Mouse (Mus musculus): ENCODE results near the gene Styxl1.

Styxl1 gene

GRCm38 (mm10) chr5:135764971-135765370 lies 13.2 kb downstream of the Styxl1 start:
- no peak for DNase-seq (ENCODE audit: low read depth, low spot score)

DNA sequence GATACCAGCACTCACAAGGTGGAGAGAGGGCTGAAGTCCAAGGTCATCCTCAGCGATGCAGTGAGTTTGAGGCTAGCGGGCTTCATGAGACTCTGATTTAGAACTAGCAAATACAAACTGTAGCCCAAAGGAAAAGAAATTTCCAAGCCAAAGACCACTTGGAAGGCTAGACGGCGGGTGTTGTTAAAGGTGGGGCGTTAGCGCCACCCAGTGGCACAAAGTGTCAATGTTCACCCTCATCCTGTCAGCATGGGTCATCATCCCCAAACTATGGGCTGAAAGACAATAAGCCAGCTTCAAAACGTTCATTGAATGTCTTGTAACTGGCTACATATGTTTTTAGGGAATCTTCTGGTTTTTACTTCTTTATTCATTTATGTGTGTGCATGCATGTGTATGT lies 14.7 kb downstream of the Styxl1 start:
- DNase-seq (ENCODE audit: low read depth, low spot score), result peak; percentile 74

DNA sequence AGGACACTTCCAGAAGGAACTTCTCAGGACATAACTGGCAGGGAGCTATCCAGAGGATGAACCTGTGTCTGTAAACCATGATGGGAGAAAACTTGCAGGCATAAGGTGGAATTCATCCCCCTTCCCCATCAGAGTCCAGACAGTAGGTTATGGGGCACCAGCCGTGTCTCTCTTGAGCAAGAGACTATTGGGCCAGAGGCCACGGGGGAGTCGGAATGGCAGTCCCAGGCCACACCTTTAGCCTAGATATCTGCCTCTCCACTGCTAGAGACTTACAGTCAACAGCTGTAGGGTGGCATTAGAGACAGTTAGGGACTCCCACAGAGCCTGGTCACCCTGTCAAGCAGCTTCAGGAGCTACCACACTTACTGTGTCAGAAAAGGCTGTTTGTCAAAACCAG lies 16.3 kb downstream of the Styxl1 start:
- DNase-seq (ENCODE audit: low read depth, low spot score), result no peak

DNA sequence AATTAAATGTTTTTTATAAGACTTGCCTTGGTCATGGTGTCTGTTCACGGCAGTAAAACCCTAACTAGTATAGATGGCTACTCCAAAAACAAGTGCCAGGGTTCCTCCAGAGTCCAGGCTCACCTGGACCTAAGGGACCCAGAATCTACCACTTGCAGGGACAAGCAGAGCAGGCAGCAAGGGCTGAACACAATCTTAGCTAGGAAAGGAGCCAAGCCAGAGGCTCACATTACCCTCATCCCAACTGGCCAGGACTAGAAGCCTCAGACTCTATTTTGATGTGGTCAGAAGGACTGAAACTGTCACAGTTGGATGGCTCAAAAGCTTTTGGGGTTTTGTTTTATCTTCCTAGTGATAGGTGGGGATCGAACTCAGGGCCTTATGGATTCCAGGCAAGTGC lies 26.6 kb downstream of the Styxl1 start:
- DNase-seq (ENCODE audit: low read depth, low spot score), result no peak

GRCm38 (mm10) chr5:135751041-135751440 lies 27.1 kb downstream of the Styxl1 start:
- DNase-seq (ENCODE audit: low read depth, low spot score), result no peak

- no peak for DNase-seq (ENCODE audit: low read depth, low spot score)
Observed at GRCm38 (mm10) chr5:135744742-135745141, 33.4 kb downstream of the Styxl1 start.

DNA sequence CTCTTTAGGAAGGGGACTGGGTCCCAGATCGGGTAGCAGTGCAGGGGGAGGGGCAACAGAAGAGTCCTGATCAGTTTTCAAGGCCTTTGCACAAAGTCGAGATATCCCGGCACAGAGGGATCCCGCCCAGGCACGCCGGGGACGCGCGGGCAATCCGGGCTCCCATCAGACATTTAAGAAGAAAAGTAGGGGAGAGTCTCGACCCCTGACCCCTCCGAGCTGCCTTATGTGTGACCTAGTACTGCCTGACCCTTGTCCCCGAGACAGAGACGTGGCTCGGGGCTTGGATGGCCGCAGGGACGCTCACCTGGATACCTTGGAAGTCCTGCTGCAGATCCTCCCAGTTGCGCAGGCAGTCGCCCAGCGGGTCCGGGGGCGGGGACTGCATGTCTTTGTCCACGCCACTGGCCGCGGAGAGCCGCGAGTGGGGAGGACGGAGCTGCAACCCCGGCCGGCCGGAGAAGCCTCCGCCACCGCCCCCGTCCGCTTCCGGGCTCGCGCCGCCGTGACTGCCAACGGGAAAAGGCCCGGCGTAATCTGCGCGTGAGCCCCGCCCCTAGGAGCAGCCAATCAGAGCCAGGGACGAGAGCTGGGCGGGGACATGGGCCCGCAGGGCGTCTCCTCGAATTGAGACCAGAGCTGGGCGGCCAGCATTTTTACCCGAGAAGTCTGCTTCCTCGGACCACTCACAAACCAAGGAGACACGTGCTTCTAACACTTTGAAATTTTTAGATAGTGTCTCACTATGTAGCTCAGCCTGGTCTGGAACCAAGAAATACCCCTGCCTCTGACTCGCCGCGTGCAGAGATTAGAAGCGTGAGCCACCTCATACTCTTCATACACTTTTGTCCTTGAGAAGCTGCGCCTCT lies 34.2 kb downstream of the Styxl1 start, which contains the start of gene Tmem120a:
Tmem120a (minus strand) TSS at position 708 of the 869 bp plus-strand sequence.
- peak; percentile 95 for DNase-seq (ENCODE audit: low read depth, low spot score)

- DNase-seq (ENCODE audit: low read depth, low spot score), result peak; percentile 54
Observed at GRCm38 (mm10) chr5:135742941-135743740, 35.0 kb downstream of the Styxl1 start.

- no peak for DNase-seq (ENCODE audit: low read depth, low spot score)
Observed at GRCm38 (mm10) chr5:135742156-135742555, 36.0 kb downstream of the Styxl1 start.

GRCm38 (mm10) chr5:135738266-135738665 lies 39.9 kb downstream of the Styxl1 start:
- DNase-seq (ENCODE audit: low read depth, low spot score), result no peak

DNA sequence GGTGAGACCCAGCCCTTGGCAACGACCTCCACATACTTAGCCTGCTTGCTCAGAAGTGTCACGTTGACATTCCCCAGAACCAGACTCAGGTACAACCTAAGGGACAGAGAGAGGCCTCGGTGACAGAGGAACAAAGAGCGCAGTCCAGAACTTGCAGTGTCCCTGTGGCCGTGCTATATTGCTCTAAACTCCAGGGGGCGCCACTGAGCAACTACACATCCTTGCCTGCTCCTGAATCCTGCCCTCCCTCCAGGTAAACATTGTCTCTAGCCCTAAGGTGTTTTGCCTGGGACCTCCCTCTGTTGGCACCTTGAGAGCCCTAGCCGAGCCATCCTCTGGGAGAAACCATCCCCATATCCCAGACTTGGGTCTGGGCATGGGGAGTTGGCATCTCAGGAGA lies 41.0 kb downstream of the Styxl1 start:
- peak; percentile 20 for DNase-seq (ENCODE audit: low read depth, low spot score)

GRCm38 (mm10) chr5:135736544-135736943 lies 41.6 kb downstream of the Styxl1 start:
- no peak for DNase-seq (ENCODE audit: low read depth, low spot score)

- no peak for DNase-seq (ENCODE audit: low read depth, low spot score)
Observed at GRCm38 (mm10) chr5:135735741-135736140, 42.4 kb downstream of the Styxl1 start.

- DNase-seq (ENCODE audit: low read depth, low spot score), result no peak
Observed at GRCm38 (mm10) chr5:135734057-135734680, 44.0 kb downstream of the Styxl1 start.

- no peak for DNase-seq (ENCODE audit: low read depth, low spot score)
Observed at GRCm38 (mm10) chr5:135733071-135733470, 45.1 kb downstream of the Styxl1 start.

DNA sequence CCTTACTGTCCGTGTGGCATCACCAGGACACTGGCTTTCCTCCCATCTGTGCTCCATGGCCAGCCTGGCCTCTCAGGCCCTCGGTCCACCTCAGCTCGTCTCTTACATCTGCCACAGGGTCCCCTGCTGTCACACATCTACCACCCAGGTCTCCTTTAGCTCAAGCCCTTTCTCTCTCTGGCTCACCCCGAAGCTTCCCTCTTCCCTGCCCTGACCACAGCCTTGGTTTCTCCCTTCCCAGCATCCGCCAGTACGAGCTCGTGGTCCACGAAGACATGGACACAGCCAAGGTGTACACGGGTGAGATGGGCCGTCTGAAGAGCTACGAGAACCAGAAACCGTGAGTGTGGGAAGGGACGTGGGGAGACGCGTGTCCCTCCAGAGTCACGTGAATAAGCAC lies 46.9 kb downstream of the Styxl1 start:
- no peak for DNase-seq (ENCODE audit: low read depth, low spot score)

GRCm38 (mm10) chr5:135730916-135731315 lies 47.3 kb downstream of the Styxl1 start:
- no peak for DNase-seq (ENCODE audit: low read depth, low spot score)

- peak; percentile 52 for DNase-seq (ENCODE audit: low read depth, low spot score)
Observed at GRCm38 (mm10) chr5:135730278-135730677, 47.9 kb downstream of the Styxl1 start.

- DNase-seq (ENCODE audit: low read depth, low spot score), result no peak
Observed at GRCm38 (mm10) chr5:135729351-135729750, 48.8 kb downstream of the Styxl1 start.

DNA sequence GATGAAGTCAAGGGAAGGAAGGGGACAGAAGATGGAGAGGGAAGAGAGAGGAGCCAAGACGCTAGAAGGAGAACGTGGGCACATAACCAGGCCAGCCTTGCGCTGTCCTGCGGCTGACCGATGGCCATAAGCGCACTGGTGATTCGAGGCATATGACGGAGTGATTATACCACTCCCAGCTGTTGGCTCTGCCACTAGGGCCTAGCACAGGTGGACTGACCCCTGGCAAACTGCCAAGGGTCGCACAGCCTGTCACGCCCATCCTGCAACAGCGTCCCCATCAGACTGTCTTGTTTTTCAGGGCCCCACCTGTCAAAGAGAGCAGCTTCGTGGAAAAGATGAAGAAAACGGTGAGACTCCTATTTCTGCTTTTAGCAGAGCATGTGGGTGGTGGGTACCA lies 49.8 kb downstream of the Styxl1 start:
- no peak for DNase-seq (ENCODE audit: low read depth, low spot score)

GRCm38 (mm10) chr5:135727871-135728270 lies 50.3 kb downstream of the Styxl1 start:
- DNase-seq (ENCODE audit: low read depth, low spot score), result no peak
